Mouse (Mus musculus): ENCODE data around the gene Zglp1. TPM values are rescaled to one million over a fixed set of nuclear protein-coding genes. Genes with fewer than 3 reads are reported as not detected.

Gene Zglp1
- polyA plus RNA-seq, 1 experiment from 2014 or later = 0.62 TPM

DNA sequence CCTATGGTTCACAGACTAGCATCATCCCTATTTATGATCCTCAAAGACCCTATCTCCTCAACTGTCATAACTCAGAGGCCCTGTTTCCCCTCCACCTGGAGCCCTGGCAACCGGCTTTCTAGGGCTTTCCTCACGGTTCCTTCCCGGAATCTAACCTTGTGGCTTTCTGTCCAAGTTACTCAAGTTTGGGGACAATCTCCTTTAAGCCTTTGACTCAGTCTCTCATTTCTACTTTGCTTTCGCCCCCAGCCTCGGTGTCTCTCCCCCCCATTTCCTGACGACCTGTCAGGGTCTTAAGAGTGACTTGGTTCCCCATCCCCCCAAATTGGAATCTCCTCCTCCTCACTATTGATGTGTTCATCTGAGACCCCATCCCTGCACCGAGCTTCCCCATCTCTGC lies 34.4 kb downstream of the Zglp1 start:
- H3K36me3 ChIP-seq = peaks cover 7% of the 10 kb centered on the region; the same call in 1 of the 2 replicates
- H3K4me2 ChIP-seq = peak overlapping the region; percentile 99
- H3K27me3 ChIP-seq (replicated peaks) = peaks cover 60% of the 10 kb centered on the region
- 3% methylated on average over 7 of the region's 7 CpGs for WGBS (ENCODE audit: insufficient replicate concordance)
- peak overlapping the region; percentile 74 for H3K4me3 ChIP-seq
- peaks cover 90% of the 10 kb centered on the region for H3K4me1 ChIP-seq
- no peak overlapping the region for H3K27ac ChIP-seq
- no peak for ATAC-seq
- H3K9me3 ChIP-seq (replicated peaks) = no peaks in the 10 kb centered on the region
- H3K9ac ChIP-seq = peak overlapping the region; percentile 70

DNA sequence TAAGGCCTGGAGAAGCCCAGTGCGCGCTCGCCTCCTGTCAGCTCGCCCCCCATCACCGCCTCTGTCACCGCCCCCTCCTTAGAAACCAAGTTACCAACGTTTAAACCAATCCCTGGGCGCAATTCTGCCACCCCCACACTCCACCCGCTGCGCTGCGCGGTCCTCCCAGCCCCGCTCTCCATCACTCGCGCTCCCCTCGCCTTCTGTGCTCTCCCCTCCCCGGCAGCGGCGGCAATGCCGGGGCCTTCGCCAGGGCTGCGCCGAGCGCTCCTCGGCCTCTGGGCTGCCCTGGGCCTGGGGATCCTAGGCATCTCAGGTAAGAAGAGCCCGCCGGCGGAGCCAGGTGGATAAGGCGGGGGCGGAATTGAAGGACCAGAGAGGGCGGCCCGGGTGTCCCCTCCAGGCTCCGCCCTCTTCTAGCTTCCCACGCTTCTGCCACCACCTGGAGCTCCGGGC lies 35.0 kb downstream of the Zglp1 start, which contains the start of gene Icam5:
TSS of gene Icam5 (plus strand) at position 178 of the 456 bp plus-strand sequence.
- Histone ChIP-seq H3K27me3 (replicated peaks) (peaks cover 54% of the 10 kb centered on the region), H3K4me3 (peak within 1 kb of the TSS; percentile 74), H3K27ac (peak within 1 kb of the TSS; percentile 99), H3K9ac (peak within 1 kb of the TSS; percentile 70), H3K4me2 (peak within 1 kb of the TSS; percentile 99), H3K36me3 (peaks cover 12% of the 10 kb centered on the region), H3K9me3 (replicated peaks) (no peaks in the 10 kb centered on the region), H3K4me1 (peaks cover 90% of the 10 kb centered on the region)
- WGBS (ENCODE audit: insufficient replicate concordance) = under 1% methylated on average over 35 of the region's 35 CpGs
- ATAC-seq = no peak

- ATAC-seq = no peak
- Histone ChIP-seq H3K9me3 (replicated peaks) (no peaks in the 10 kb centered on the region), H3K9ac (peak overlapping the region; percentile 70), H3K27me3 (replicated peaks) (peaks cover 49% of the 10 kb centered on the region), H3K4me2 (peak overlapping the region; percentile 99), H3K4me1 (peaks cover 90% of the 10 kb centered on the region), H3K36me3 (peaks cover 15% of the 10 kb centered on the region), H3K27ac (peak overlapping the region; percentile 99), H3K4me3 (peak overlapping the region; percentile 74)
- WGBS (ENCODE audit: insufficient replicate concordance) = under 1% methylated on average over 36 of the region's 36 CpGs
These were observed 35.5 kb downstream of the Zglp1 start for GRCm38 (mm10) chr9:21031251-21031895.

GRCm38 (mm10) chr9:21030781-21031250 lies 36.1 kb downstream of the Zglp1 start:
- peak overlapping the region; percentile 86 for H3K9ac ChIP-seq
- peaks cover 18% of the 10 kb centered on the region for H3K36me3 ChIP-seq
- peak overlapping the region; percentile 99 for H3K4me2 ChIP-seq
- peak overlapping the region; percentile 74 for H3K4me3 ChIP-seq
- H3K9me3 ChIP-seq (replicated peaks) = no peaks in the 10 kb centered on the region
- peaks cover 43% of the 10 kb centered on the region for H3K27me3 ChIP-seq (replicated peaks)
- under 1% methylated on average over 13 of the region's 13 CpGs for WGBS (ENCODE audit: insufficient replicate concordance)
- peaks cover 90% of the 10 kb centered on the region for H3K4me1 ChIP-seq
- ATAC-seq = peak; percentile 66
- peak overlapping the region; percentile 99 for H3K27ac ChIP-seq

- ATAC-seq = no peak
- Histone ChIP-seq H3K4me2 (peak overlapping the region; percentile 99), H3K27ac (peak overlapping the region; percentile 99), H3K9me3 (replicated peaks) (no peaks in the 10 kb centered on the region), H3K4me3 (peak overlapping the region; percentile 74), H3K4me1 (peaks cover 88% of the 10 kb centered on the region), H3K9ac (peak overlapping the region; percentile 86), H3K27me3 (replicated peaks) (peaks cover 40% of the 10 kb centered on the region), H3K36me3 (peaks cover 25% of the 10 kb centered on the region)
- WGBS (ENCODE audit: insufficient replicate concordance) = 12% methylated on average over 22 of the region's 22 CpGs
These were observed 36.8 kb downstream of the Zglp1 start for GRCm38 (mm10) chr9:21030055-21030600.

- Histone ChIP-seq H3K9ac (peak within 1 kb of the TSS; percentile 86), H3K4me1 (peaks cover 82% of the 10 kb centered on the region), H3K27ac (peak within 1 kb of the TSS; percentile 99), H3K36me3 (peaks cover 25% of the 10 kb centered on the region), H3K4me3 (peak within 1 kb of the TSS; percentile 74), H3K4me2 (peak within 1 kb of the TSS; percentile 99), H3K9me3 (replicated peaks) (no peaks in the 10 kb centered on the region), H3K27me3 (replicated peaks) (peaks cover 33% of the 10 kb centered on the region)
- under 1% methylated on average over 37 of the region's 37 CpGs for WGBS (ENCODE audit: insufficient replicate concordance)
- ATAC-seq = peak; percentile 83
These were observed 37.4 kb downstream of the Zglp1 start, which contains the start of gene Icam4 for GRCm38 (mm10) chr9:21029291-21030054. Icam4 (plus strand) TSS chr9:21029373.

- peak overlapping the region; percentile 86 for H3K9ac ChIP-seq
- peak overlapping the region; percentile 74 for H3K4me3 ChIP-seq
- H3K4me1 ChIP-seq = peaks cover 76% of the 10 kb centered on the region
- H3K27me3 ChIP-seq (replicated peaks) = peaks cover 25% of the 10 kb centered on the region
- peak overlapping the region; percentile 99 for H3K4me2 ChIP-seq
- 50% methylated on average over 6 of the region's 6 CpGs for WGBS (ENCODE audit: insufficient replicate concordance)
- no peak for ATAC-seq
- H3K36me3 ChIP-seq = peaks cover 25% of the 10 kb centered on the region
- peak overlapping the region; percentile 99 for H3K27ac ChIP-seq
- H3K9me3 ChIP-seq (replicated peaks) = no peaks in the 10 kb centered on the region
These were observed 38.3 kb downstream of the Zglp1 start for GRCm38 (mm10) chr9:21028560-21029110.

GRCm38 (mm10) chr9:21027774-21028290 lies 39.1 kb downstream of the Zglp1 start:
- Histone ChIP-seq H3K4me2 (no peak overlapping the region; the same call in 1 of the 2 replicates), H3K27ac (peak overlapping the region; percentile 99), H3K4me3 (no peak overlapping the region), H3K4me1 (peaks cover 68% of the 10 kb centered on the region), H3K27me3 (replicated peaks) (peaks cover 17% of the 10 kb centered on the region), H3K9me3 (replicated peaks) (no peaks in the 10 kb centered on the region), H3K36me3 (peaks cover 25% of the 10 kb centered on the region), H3K9ac (peak overlapping the region; percentile 86; the same call in 1 of the 2 replicates)
- WGBS (ENCODE audit: insufficient replicate concordance) = 67% methylated on average over 8 of the region's 8 CpGs
- ATAC-seq = no peak

DNA sequence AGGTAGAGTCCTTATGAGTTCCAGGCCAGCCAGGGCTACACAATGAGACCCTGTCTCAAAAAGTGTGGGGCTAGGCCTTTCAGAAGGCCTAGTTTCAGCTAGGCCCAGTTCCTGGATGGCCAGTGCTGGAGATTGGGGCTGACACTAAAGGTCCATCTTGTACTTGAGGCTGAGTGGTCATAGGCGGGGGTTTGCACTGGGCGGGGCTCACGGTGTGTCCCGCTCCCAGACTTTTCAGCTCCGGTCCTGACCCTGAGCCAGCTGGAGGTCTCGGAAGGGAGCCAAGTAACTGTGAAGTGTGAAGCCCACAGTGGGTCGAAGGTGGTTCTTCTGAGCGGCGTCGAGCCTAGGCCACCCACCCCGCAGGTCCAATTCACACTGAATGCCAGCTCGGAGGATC lies 40.0 kb downstream of the Zglp1 start:
- H3K4me3 ChIP-seq = no peak overlapping the region
- H3K4me2 ChIP-seq = no peak overlapping the region
- no peak for ATAC-seq
- H3K27me3 ChIP-seq (replicated peaks) = peaks cover 7% of the 10 kb centered on the region
- WGBS (ENCODE audit: insufficient replicate concordance) = 82% methylated on average over 12 of the region's 12 CpGs
- H3K27ac ChIP-seq = peak overlapping the region; percentile 99
- H3K4me1 ChIP-seq = peaks cover 58% of the 10 kb centered on the region
- H3K9ac ChIP-seq = no peak overlapping the region
- no peaks in the 10 kb centered on the region for H3K9me3 ChIP-seq (replicated peaks)
- peaks cover 25% of the 10 kb centered on the region for H3K36me3 ChIP-seq

DNA sequence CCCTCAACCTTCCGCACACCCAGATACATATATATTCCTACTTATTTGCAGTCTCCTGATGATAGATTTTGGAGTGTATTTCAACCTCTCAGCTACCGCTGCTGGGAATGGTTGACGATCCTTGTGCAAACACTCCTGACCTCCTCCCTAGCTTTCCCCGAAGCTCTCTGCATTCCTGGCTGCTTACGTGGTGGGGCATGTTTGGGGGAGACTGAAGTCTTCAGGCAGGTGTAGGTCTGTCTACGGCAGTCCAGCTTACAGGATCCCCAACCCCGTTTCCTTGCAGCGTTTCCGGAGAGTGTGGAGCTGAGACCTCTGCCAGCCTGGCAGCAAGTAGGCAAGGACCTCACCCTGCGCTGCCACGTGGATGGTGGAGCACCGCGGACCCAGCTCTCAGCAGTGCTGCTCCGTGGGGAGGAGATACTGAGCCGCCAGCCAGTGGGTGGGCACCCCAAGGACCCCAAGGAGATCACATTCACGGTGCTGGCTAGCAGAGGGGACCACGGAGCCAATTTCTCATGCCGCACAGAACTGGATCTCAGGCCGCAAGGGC lies 41.6 kb downstream of the Zglp1 start:
- H3K27me3 ChIP-seq (replicated peaks) = 0 out of 2 replicates have a peak, but pooled peaks cover 3% of the 10 kb centered on the region
- ATAC-seq = no peak
- H3K9me3 ChIP-seq (replicated peaks) = no peaks in the 10 kb centered on the region
- peaks cover 25% of the 10 kb centered on the region for H3K36me3 ChIP-seq
- peaks cover 47% of the 10 kb centered on the region for H3K4me1 ChIP-seq
- H3K9ac ChIP-seq = no peak overlapping the region
- H3K27ac ChIP-seq = peak overlapping the region; percentile 45; the same call in 1 of the 2 replicates
- whole genome bisulfite sequencing (ENCODE audit: insufficient replicate concordance) = 79% methylated on average over 19 of the region's 19 CpGs
- H3K4me2 ChIP-seq = no peak overlapping the region
- no peak overlapping the region for H3K4me3 ChIP-seq

DNA sequence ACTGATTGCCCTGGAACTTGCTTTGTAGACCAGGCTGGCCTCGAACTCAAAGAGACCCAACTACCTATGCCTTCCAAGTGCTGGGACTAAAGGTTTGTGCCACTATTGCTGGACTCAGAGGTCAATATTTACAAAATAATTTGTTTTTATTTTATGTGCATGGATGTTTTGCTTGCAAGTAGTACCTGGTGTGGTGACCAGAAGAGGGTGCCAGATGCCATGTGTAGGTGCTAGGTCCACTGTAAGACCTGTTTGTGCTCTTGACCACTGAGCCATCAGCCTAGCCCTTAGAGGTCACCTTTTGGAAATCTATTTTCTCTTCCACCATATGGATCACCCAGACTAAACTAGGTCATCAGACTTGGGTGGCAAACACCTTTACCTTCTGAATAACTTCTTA lies 44.2 kb downstream of the Zglp1 start:
- Histone ChIP-seq H3K4me3 (no peak overlapping the region), H3K27me3 (replicated peaks) (peaks cover 14% of the 10 kb centered on the region; the same call in 1 of the 2 replicates), H3K9me3 (replicated peaks) (no peaks in the 10 kb centered on the region), H3K27ac (no peak overlapping the region), H3K36me3 (peaks cover 29% of the 10 kb centered on the region), H3K4me2 (no peak overlapping the region), H3K9ac (no peak overlapping the region), H3K4me1 (peaks cover 29% of the 10 kb centered on the region)
- WGBS (ENCODE audit: insufficient replicate concordance) = 71% methylated on average over 1 of the region's 1 CpGs
- no peak for ATAC-seq
